Mouse (Mus musculus) heart, adult 18-20 months (tissue): ENCODE measurements around the gene Prrt1. TPM values are rescaled to one million over a fixed set of nuclear protein-coding genes. Genes with fewer than 3 reads are reported as not detected.
A peak's percentile ranks its signal among the peaks of the same experiment; 100 is the strongest.

Experiments used
- DNase-seq, 2 experiments: peaks; one replicate each; pipeline ENCODE4 v3.0.0; 2021 to 2022; ENCODE audit warnings: mixed read lengths in 1 of 2
- total RNA-seq, 2 experiments: library from RNA; stranded (reverse); gene quantifications; 2 replicates each; pipeline ENCODE4 v1.2.3; 2021

Gene Prrt1
- total RNA-seq, 2 experiments from 2014 or later = 0.93 to 1.5 TPM

DNA sequence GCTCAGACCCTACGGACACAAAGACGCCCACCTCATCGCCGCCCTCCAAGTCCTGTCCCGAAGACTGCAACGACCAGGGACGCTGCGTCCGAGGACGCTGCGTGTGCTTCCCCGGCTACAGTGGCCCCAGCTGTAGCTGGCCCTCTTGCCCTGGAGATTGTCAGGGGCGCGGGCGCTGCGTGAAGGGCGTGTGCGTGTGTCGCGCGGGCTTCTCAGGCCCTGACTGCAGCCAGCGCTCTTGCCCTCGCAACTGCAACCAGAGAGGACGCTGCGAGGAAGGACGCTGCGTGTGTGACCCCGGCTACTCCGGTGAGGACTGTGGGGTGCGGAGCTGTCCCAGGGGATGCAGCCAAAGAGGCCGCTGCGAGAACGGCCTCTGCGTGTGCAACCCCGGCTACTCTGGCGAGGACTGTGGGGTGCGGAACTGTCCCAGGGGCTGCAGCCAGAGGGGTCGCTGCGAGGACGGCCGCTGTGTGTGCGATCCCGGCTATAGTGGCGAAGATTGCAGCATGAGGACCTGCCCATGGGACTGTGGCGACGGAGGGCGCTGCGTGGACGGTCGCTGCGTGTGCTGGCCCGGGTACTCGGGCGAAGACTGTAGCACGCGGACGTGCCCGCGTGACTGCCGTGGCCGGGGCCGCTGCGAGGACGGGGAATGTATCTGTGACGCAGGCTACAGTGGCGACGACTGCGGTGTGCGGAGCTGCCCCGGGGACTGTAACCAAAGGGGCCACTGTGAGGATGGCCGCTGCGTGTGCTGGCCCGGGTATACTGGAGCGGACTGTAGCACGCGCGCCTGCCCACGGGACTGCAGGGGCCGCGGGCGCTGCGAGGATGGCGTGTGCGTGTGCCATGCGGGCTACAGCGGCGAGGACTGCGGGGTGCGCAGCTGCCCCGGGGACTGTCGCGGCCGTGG, 42.1 kb downstream of the Prrt1 start:
- DNase-seq = no peak

DNA sequence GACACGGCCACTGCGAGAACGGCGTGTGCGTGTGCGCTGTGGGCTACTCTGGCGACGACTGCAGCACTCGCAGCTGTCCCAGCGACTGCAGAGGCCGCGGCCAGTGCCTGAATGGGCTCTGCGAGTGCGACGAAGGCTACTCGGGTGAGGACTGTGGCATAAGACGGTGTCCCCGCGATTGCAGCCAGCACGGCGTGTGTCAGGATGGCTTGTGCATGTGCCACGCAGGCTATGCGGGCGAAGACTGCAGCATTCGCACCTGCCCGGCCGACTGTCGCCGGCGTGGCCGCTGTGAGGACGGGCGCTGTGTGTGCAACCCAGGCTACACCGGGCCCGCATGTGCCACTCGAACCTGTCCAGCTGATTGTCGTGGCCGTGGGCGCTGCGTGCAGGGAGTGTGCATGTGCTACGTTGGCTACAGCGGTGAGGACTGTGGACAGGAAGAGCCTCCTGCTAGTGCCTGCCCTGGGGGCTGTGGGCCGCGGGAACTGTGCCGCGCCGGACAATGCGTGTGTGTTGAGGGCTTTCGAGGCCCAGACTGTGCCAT, 43.0 kb downstream of the Prrt1 start:
- no peak for DNase-seq

DNA sequence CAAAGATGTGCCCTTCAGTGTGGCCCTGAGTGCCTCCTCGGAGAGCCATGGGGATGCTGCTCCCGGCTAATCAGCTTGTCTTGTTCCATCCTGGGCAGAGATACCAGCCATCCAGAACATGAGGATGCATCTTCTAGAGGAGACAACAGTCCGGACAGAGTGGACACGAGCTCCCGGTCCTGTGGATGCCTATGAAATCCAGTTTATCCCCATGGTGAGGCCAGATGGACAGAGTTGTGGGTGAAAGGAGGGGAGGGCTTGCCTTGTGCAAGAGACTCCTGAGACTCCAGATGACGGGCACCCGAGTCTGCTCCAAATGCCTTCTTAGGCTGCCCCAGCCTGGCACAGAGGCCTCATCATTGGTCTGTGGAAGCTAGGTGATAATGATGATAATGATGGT, 43.8 kb downstream of the Prrt1 start:
- no peak for DNase-seq

DNA sequence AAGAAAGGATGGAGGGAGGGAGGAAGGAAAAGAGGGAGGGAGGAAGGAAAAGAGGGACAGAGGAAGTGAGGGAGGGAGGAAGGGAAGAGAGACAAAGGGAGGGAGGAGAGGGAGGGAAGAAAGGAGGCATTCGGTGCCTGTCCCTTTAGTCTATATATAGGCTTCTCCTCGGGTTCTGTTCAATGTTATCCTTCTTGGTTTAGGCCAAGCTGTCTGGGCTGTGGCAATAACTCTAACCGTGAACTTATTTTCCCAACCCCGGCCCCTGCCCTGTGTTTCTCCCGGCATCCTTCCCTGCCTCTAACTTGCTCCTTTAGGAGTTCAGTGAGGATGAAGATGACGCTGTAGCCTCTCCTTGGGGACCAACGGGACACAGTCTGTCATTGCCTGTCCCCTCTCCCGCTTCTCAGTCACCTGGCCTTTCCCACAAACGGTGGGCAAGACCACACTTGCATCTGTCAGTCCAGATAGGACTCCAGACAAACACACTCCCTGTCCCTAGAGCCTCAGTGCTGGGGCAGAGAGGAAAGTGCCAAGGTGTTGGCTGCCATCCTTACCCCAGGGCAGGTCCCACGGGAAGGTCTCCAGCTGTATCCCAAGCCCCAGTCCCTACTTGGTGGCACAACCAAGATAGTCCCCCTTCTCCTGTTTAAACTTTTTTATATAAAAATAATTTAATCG, 45.3 kb downstream of the Prrt1 start:
- DNase-seq = no peak

DNA sequence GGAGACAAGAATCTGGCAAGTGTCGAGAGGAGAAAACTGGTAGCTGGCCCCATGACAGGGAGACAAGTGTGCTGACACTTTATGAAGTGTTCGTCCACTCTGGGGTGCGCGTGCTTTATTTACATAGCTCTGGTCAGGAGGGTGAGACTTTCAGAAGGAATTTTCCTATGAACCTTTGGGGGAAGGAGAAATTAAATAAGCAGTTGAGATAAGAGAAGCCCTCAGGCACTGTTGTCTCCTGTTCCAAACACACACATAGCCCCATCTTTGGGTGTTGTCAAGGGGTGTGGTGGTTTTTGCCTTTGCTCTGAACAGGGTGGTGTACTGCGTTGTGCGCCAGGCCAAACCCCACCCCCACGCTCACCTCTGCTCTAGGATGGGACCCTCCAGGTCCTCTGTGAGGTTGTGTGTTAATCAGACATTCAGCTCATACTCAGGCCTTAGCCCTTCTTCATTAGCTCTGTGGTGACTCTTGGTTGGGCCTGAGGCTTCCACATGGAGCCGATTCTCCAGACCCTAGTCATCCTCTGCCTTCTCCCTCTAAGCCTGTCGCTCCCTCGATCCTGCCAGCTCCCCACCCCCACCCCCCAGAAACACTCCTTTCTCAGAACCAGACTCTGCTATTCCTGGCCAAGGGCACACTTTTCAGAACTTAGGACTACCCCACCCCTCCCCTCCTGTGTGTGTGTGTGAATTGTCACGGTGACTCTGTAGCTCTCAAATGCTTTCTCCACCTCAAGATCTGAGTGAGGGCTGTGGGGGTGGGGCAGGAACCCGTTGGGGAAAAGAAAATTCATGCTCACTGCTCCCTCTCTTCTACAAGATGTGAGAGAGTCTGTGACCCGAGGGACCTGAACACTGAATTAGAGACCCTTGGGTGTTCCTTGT, 46.1 kb downstream of the Prrt1 start:
- no peak for DNase-seq

DNA sequence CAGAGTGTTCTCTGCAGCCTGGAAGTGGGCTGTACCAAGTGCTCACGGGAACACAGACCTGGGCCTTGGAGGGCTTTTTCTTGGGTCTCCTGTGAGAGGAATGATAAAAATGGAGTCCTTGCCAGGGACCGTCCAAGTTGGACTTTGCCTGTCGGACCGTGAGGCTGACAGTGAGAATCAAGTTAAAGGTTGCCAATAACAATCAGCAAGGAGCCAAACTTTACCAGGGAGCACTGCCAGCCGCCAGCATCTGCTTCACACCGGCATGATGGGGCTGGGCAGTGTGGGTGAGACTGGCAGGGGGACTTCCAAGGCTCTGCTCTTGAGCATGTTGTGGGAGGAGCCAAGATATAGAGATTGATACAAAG, 46.7 kb downstream of the Prrt1 start:
- DNase-seq = no peak

DNA sequence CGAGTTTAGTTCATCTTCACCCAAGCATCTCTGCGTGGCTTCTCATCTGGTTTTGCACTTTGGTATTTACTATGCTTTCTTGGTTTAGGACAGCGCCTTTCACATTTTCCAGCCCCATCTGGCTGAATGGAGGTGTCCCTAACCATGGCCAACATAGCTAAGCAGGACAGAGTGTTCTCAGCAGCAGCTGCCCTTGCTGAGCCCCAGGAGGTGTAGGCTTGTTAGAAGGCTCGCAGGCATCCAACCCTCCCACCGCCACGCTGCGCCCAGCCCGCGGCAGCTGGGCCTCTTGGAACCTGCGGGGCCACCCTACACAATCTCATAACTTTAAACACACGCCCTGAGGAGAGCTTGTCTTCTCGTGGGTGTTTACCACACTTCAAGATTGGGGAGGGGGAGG, 47.3 kb downstream of the Prrt1 start:
- peak in 1 of 2 experiments; percentile 69 for DNase-seq

DNA sequence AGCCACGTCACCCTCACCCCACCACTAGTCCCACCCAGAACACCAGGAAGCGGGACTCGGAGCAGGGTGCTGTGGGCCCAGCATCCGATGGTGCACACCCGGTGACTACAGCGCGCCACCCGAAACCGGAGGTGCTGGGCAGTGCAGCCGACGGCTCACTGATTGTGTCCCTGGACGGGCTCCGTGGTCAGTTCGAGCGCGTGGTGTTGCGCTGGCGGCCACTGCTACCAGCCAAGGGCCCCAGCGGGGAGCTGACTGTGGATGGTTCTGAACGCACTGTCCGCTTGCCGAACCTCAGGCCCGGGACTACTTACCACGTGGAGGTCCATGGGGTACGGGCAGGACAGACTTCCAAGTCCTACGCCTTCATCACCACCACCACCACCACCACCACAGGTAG, 50.9 kb downstream of the Prrt1 start:
- DNase-seq = no peak

DNA sequence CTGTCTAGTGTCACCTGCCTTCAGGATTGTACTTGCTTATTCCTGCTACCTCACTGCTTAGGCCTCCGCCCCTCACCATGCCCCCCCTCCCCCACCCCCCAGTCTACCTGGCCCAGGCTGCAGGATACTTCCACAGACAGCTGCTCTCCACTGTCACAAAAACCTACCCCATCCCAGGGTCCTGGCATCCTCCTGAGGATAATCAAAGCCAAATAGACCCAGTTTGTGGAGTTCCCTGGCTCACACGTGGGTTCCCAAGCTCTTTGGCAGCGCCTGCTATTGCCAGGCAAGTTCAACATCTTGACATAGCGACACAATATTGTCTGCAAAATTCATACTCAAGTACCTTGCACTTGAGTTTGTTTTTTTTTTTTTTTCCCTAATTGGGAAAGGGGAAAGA, 51.3 kb downstream of the Prrt1 start:
- DNase-seq = no peak

DNA sequence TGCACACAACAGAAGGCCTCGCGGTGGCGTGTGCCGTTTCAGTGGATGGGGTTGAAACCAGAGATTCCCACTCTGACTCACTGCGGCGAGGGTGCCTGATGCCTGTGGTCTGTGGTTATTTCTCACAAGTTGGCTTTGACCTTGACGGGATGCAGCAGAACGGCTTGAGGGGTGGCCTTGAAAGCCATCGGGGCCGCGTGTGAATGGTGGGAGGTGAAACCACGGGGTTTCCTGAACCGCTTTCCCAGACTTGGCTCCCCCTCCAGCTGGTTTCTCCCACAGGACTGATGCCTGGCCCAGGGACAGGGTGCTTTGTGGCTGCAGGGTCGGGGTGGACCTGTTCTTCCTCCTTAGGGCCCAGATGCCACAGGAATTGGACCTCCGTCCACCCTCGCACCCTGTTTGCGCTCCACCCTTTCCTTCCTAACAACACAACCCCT, 51.8 kb downstream of the Prrt1 start:
- DNase-seq = peak; percentile 64 to 80

DNA sequence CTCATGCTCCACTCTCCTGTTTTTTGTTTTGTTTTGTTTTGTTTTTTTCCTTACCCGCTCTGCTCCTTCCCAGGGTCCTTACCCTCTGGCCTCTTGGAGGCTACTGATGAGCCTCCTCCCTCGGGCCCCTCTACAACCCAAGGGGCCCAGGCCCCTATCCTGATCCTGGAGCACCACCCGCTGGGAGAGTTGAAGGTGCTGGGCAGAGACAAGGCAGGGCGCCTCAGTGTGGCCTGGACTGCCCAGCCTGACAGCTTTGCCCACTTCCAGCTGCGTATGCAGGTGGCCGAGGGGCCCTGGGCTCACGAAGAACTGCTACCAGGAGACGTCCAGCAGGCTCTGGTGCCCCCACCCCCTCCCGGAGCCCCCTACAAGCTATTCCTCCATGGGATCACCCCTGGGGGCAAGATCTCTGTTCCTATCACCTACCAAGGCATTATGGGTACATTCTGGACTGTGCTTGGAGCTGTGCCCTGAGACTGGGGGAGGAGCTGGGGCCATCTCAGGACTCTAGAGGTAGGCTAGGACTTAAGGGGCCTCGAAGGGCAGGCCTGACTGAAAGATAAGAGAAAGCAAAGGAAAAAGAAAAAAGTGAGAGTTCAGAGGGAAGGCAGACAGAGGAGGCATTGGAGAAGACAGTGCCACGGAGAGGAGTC, 52.7 kb downstream of the Prrt1 start:
- DNase-seq = peak; percentile 33 to 50

Other genes starting within 250 kb of the Prrt1 start
- gene BC051142, start 230.7 kb upstream of the Prrt1 start, total RNA-seq = not detected
- gene Btnl4, start 152.2 kb upstream of the Prrt1 start, total RNA-seq = not detected
- gene Btnl6, start 112.2 kb upstream of the Prrt1 start, total RNA-seq = not detected
- 10 to 100 TPM; 33.8 to 40.6 TPM for gene Notch4, start 65.3 kb upstream of the Prrt1 start, total RNA-seq
- gene Gpsm3, start 39.7 kb upstream of the Prrt1 start, total RNA-seq = 1 to 10 TPM; 4.1 to 5.9 TPM
- gene Pbx2, start 38.3 kb upstream of the Prrt1 start, total RNA-seq = 10 to 100 TPM; 13.6 to 17.4 TPM
- gene Ager, start 31.7 kb upstream of the Prrt1 start, total RNA-seq = under 1 TPM in 1 of 2 experiments, not detected in 1; 0.23 TPM
- gene Rnf5, start 25.8 kb upstream of the Prrt1 start, total RNA-seq = 10 to 100 TPM; 40.9 to 43.3 TPM
- gene Agpat1, start 25.3 kb upstream of the Prrt1 start, total RNA-seq = 10 to 100 TPM; 67.9 to 72.4 TPM
- gene Egfl8, start 13.6 kb upstream of the Prrt1 start, total RNA-seq = 1 to 10 TPM in 1 of 2 experiments, under 1 TPM in 1; 0.85 to 1.1 TPM
- 10 to 100 TPM; 55.5 to 55.8 TPM for gene Ppt2, start 1.0 kb upstream of the Prrt1 start, total RNA-seq
- 1 to 10 TPM; 5.8 to 6.5 TPM for gene Fkbpl, start 15.2 kb downstream of the Prrt1 start, total RNA-seq
- 10 to 100 TPM; 15.5 to 17.2 TPM for gene Atf6b, start 17.6 kb downstream of the Prrt1 start, total RNA-seq
- 10 to 100 TPM; 22.9 to 26.5 TPM for gene Tnxb, start 41.0 kb downstream of the Prrt1 start, total RNA-seq
- gene C4b, start 114.3 kb downstream of the Prrt1 start, total RNA-seq = 10 to 100 TPM; 14.4 to 25.5 TPM
- not detected for gene Cyp21a1, start 175.0 kb downstream of the Prrt1 start, total RNA-seq
- 1 to 10 TPM; 8.5 to 9.5 TPM for gene Stk19, start 207.4 kb downstream of the Prrt1 start, total RNA-seq
- gene Dxo, start 207.5 kb downstream of the Prrt1 start, total RNA-seq = 10 to 100 TPM in 1 of 2 experiments, 1 to 10 TPM in 1; 9.8 to 13.3 TPM
- 10 to 100 TPM; 20.5 to 21.0 TPM for gene Skiv2l, start 220.7 kb downstream of the Prrt1 start, total RNA-seq
- 10 to 100 TPM; 14.4 to 15.2 TPM for gene Nelfe, start 220.9 kb downstream of the Prrt1 start, total RNA-seq
- 10 to 100 TPM in 1 of 2 experiments, 1 to 10 TPM in 1; 3.3 to 13.7 TPM for gene Cfb, start 233.0 kb downstream of the Prrt1 start, total RNA-seq
- gene Zbtb12, start 249.9 kb downstream of the Prrt1 start, total RNA-seq = 1 to 10 TPM; 7.4 to 7.7 TPM